Mouse (Mus musculus) cerebellum, adult 11 months (tissue): ENCODE results near the gene Glra2.
"Not testable (repeated sequence)": the region's sequence is repeated elsewhere in the genome, so short reads cannot be mapped to it uniquely, and the experiment has no call there.

Source experiments
- DNase-seq: peaks from one replicate; pipeline ENCODE4 v3.0.0; 2022

Glra2 gene

GRCm38 (mm10) chrX:165326939-165327698, at the start of gene Glra2:
Gene Glra2 (minus strand): TSS chrX:165327393.
- no peak for DNase-seq

GRCm38 (mm10) chrX:165362798-165363197, 35.6 kb upstream of the Glra2 start:
- peak; percentile 53 for DNase-seq

- no peak for DNase-seq
Observed at GRCm38 (mm10) chrX:165344611-165345010, 17.4 kb upstream of the Glra2 start.

- DNase-seq = peak; percentile 13
Observed at GRCm38 (mm10) chrX:165327699-165328333, 623 bp upstream of the Glra2 start.

- no peak for DNase-seq
Observed at GRCm38 (mm10) chrX:165193550-165193949, 133.6 kb downstream of the Glra2 start.

- DNase-seq = no peak
Observed at GRCm38 (mm10) chrX:165191170-165191569, 136.0 kb downstream of the Glra2 start.

- DNase-seq = not testable (repeated sequence)
Observed at GRCm38 (mm10) chrX:165182948-165183347, 144.2 kb downstream of the Glra2 start.

GRCm38 (mm10) chrX:165156549-165156948, 170.6 kb downstream of the Glra2 start:
- DNase-seq = no peak

- DNase-seq = no peak
Observed at GRCm38 (mm10) chrX:165104171-165104570, 223.0 kb downstream of the Glra2 start.
